Mouse (Mus musculus) urinary bladder, postnatal 25 days (tissue): ENCODE results near the gene Spem1.
A peak's percentile ranks its signal among the peaks of the same experiment; 100 is the strongest.

ENCODE experiments used
- DNase-seq: peaks from one replicate; pipeline ENCODE4 v3.0.0; 2022; ENCODE audit warnings: low spot score

Spem1 gene

DNA sequence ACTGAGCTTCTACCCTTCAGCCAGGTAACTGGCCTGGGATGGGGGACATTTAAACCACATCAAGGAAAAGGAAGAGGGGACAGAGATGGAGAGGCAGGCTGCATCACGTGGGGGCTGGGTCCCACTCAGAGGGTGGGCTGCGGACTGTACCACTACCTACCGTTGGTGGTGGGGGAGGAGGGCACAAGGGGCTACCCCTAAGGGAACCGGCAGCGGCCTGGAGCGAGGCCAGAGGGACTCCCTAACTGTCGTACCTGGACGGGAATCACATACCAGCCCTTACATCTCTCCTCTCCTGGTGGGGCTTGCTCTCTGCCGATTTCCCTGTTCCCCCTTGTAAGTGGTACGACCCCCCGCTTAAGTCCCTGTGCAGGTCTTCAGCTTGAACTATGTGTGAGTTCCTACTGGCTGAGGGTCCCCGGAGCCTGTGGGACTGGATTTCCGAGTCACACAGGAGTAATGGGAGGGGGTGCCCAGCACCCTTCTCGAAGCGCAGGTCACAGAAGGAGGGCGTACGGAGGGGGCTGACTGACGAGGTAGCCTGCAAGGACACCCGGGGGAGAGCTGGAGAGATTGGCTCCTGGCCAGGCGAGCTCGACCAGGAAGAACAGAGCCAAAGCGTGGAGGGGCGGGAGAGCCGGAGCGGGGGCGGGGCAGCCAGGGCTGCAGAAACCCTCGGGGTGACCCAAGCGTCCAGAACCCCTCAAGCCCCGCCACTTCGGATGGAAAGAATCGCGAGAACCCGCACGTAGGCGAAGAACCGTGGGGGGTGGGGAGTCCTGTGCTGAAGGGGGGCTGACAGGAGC is 21.4 kb downstream of the Spem1 start:
- DNase-seq: peak; percentile 54

DNA sequence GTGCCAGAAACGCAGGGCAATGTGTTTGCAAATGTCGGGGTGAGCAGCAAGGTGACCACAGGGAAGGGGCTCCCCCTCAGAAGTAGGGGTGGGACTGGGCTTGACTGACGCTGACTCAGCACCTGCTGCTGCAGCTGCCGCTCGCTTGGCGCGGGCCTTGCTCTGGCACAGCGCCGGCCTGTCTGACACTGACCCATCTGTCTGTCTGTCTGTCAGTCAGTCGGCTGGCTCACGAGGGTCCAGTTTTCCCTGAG is 21.9 kb downstream of the Spem1 start:
- DNase-seq: no peak

DNA sequence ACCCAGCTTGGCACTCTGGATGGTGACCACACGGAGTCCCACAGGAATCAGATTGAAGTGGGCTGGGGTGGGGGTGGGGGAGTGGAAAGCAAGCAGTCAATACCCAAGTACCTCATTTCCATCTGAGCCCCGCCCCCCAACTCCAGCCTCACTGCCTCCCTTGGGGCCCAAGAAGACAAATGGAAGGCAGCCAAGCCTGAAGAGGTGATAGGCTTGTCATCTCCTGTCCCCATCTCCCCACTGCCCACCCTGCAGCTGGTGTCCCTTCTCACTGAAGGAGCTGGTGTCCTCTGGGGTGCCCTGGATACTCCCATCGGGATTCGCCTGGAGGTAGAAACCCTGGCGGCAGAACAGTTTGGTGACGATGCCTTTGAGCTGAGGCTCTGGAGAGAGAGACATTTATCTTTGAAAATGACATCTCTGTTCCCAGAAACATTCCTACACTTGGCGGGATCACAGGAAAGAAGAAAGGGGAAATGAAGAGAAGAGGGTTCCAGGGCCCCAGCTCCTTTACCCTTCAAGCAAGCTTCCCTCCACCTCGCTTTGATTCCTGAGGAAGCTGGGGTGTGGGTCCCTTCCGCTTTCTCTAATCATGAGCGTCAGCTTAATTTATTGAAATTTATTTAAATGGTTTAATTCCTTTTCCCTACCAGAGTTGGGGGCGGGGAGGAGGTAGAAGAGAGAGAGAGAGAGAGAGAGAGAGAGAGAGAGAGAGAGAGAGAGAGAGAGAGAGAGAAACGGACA is 22.4 kb downstream of the Spem1 start:
- no peak for DNase-seq

DNA sequence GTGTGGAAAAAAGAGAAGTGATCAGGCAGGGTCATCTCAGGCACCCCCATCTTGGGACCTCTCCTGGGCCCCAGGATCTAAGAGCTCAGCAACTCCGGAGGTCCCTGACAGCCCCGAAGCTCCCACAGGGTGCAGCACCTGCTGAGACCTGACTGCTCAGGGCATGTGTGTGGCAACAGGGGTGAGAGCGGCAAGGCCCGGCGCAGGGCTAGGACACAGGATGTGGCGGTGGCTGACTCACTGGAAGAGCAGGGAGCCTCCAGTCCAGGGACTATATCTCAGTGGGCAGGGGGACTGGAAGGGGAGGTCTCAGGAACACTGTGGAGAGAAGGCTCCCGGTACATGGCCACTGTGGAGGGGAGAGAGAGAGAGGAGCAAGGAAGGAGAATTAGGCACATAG is 24.1 kb downstream of the Spem1 start:
- no peak for DNase-seq

DNA sequence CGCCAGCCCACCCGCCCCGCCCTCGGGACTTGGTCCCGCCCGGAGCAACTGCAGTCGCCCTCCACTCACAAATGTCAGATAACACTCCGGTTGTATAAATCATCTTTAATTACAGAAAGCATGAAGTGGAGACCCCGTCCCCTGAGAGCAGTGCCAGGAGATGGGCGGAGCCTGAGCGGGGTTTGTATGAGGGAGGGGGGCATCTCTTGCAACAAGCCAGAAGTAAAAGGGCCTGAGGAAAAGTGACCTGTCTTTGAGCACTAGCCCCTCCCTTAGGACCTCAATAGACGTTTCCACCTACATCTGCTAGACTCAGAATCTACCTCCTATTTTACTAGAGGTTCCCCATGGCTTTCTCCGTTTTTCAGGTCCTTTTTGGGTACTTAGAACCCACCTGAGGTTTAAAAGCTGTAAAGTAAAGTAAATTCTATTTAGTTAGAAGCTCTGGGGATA is 26.0 kb downstream of the Spem1 start:
- no peak for DNase-seq

DNA sequence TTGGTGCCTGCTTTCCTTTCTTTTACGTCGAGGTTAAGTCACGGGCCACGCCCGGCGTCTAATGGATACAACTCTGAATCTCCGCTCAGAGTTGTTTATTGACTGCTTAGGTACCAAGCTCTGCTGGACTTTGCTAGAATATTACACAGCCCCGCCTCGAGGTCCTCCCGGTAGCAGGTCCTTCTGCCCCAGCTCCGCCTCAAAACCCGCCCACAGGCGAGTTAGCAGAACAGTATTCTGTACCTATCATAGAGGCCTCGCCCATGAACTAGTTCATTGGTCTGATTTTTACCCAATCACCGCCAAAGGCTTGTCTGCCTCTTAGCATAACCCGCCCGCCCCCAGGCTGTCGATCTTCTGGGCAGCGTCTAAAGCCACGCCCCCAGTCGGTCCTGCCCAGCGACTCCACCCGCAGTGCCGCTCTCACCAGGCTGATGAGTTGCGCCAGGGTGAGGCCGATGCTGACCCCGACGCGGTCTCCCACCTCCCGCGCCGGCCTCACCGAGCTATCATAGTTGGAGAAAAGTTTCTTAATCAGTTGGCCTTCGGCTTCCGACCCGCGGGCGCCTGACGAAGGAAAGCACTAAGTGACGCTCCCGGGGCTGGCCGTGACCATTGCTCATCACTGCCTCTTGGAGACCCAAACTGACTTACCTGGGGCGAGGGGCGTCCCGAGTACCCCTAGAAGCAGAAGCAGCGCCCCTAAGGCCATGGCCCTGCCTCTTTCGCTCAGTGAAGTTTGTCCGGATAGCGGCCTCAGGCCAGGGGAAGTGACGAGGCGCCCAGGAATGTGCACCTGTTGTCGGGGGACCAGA is 26.6 kb downstream of the Spem1 start, which contains the start of gene Chrnb1:
Gene Chrnb1 (minus strand): TSS at position 776 of the 815 bp plus-strand sequence.
- peak; percentile 84 for DNase-seq

DNA sequence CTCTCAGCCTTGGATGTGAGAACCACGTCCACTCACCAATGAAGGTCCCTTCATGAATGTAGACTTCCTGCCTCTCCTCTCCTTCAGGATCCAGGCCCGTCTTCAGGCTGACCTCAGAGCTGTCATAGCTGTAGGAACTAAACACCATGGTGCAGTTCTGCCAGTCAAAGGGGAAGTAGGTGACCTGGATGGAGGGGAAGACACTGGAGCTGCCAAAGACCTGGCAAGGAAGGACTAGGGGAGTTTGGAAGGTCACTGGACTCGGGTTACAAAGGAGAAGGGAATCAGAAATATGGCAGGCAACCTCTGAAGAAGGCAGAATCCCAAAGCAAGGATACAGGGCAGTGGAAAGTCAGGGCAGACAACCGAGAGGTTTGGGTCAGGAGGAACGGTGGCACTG is 28.6 kb downstream of the Spem1 start:
- no peak for DNase-seq

DNA sequence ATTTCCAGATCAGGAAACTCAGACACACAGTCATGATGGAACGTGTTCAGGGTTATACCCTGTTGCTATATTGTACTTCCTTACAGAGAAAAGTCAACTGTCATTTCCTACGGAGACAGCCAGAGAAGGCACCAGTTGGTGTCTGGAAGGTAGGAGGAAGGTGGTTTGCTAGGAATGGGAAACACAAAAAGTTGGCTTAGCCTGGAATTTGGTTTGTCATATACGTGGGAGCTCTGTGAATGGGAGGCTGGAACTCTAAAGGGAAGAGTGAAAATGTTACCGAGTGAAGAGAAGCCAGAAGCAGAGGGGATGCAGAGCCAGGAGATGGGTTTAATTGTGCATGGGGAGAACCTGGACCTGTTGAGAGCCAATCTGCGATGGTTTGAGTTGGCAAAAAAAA is 30.6 kb downstream of the Spem1 start:
- no peak for DNase-seq

DNA sequence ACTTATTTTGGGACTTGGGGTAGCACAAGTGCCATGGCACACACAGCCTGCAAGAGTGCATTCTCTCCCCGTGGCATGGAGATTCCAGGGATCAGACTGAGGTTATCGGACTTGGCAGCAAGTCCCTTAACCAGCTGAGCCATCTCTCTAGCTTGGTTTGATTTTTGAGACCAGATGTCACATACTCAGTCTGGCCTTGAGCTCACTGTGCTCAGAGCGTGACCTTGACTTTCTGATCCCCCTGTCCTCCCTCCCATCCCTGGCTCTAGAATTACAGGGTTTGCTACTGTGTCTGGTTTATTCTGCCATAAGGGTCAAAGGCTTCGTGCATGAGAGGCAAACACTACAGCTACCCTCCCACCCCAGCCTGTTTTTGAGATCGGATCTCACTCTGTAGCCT is 32.5 kb downstream of the Spem1 start:
- DNase-seq: no peak

DNA sequence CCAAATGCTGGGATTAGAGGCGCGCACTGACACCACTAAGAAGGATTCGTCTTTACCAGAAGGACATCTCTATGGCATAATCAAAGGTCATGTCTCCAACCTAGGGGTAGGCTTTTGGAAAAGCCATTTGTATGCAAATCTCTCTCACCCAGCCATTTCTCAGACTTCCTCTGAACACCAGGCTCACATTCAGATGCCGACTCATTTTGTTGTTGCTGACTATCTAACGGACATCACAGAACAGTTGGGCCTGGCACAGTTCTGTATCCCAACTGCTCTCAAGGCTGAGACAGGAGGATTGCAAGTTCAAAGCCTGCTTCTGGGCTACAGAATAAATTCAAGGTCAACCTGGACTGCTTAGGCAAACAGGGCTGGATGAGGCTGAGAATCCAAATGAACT is 34.7 kb downstream of the Spem1 start:
- DNase-seq: no peak

DNA sequence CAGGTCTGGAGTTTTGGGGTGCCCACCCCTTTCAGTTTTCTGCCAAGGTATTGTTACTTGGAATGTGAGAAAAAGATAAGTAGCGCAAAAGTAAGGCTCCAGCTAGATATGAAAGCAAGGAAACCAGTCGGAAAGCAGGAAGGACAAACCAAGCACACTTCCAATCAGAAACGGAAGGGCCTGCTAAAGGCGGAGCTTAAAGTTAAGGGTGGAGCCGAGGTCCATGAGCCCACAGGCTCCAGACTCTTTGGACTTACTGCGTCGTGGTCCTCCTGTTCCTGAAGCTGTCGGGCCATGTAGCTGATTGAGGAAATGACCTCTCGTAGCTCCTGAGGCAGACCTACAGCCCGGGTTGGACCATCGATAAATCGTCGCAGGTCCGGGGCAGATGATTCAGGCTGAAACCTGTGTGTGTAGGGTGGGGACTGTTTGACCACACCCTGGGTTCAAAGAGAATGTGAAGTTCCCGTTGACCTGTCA is 37.1 kb downstream of the Spem1 start:
- peak; percentile 34 for DNase-seq

DNA sequence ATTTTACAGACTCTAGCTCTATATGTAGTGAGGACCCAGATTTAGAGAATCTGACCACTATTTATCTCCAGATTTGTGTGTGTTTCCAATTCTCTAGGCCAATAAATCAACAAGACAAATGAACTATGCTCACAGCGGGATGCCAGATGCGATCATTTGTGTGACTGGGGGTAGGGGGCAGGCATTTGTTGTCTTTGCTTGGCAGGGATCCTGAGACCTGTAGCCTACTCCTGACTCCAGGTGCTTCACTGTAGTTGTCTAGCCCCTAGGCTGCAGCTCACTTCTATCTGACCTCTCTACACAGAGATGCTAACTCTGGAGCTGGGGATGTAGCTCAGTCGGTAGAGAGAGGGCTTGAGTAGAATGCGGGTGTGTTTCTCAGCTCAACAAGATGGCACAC is 40.2 kb downstream of the Spem1 start:
- no peak for DNase-seq

DNA sequence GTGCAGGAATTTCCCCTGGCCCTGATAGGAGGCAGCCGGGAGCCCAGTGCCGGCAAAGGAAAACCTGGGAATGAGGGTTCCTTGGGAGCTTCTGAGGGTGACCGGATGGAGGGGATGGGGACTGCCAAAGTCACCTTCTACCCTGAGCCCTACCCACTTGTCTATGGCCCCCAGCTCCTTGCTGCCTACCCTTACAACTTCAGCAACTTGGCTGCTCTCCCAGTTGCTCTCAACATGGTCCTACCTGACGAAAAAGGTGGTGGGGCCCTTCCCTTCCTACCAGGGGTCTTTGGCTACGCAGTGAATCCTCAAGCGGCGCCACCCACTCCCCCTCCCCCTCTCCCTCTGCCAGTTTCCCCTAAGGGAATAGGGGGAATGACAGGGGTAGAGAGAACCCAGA is 43.0 kb downstream of the Spem1 start:
- no peak for DNase-seq

DNA sequence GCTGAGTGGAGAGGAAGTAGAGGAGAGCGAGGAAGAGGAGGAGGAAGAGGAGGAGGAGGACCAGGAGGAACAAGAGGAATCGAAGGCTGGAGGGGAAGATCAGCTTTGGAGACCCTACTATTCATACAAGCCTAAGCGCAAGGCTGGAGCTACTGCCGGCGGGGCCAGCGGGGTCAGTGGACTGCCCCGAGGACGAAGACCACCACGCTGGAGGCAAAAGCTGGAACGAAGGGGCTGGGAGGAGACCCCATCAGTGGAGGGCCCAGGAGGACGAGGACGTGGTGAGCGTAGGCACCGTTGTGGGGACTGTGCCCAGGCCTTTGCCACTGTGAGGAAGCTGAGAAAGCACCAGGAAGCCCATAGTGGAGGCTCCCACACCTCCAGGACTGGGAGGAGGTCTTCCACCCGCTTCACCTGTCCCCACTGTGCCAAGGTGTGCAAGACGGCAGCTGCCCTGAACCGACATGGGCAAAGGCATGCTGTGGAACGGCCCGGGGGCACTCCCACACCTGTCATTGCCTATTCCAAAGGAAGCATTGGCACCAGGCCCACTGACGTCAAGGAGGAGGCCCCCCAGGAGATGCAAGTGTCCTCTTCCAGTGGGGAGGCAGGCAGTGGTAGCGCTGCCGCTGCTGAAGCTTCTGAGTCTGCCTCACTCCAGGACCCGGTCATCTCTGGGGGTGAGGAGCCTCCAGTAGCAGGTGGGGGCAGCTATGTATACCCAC is 43.6 kb downstream of the Spem1 start:
- no peak for DNase-seq

DNA sequence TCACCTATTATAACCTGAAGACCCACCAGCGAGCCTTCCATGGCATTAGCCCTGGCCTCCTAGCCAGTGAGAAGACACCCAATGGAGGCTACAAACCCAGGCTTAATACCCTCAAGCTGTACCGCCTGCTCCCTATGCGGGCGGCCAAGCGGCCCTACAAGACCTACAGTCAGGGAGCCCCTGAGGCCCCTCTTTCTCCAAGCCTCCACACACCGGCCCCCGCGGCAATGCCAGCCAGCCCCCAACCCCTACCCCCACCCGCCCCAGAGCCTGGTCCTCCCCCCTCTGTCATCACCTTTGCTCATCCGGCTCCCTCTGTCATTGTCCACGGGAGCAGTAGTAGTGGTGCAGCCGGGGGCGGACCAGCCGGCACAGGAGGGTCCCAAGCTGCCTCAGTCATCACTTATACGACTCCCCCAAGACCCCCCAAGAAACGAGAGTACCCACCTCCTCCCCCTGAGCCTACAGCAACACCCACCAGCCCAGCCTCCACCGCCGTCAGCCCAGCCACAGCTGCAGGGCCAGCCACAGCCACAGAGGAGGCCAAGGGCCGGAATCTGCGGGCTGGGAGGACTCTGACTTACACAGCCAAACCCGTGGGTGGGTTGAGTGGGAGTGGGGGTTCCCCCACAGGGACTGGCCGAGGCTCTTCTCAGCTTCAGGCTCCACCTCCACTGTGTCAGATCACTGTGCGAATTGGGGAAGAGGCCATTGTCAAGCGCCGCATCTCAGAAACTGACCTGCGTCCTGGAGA is 44.3 kb downstream of the Spem1 start:
- no peak for DNase-seq

DNA sequence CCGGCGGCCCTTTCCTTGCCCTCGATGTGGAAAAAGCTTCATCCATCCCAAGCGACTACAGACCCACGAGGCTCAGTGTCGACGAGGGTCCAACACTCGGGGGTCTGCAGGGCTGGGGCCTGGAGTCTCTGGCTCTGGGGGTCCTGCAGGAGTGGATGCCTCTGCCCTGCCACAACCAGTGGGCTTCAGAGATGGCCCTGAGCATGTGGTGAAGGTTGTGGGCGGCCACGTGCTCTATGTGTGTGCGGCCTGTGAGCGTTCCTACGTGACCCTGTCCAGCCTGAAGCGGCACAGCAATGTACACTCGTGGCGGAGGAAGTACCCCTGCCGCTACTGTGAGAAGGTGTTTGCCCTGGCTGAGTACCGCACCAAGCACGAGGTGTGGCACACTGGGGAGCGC is 45.5 kb downstream of the Spem1 start:
- DNase-seq: no peak

DNA sequence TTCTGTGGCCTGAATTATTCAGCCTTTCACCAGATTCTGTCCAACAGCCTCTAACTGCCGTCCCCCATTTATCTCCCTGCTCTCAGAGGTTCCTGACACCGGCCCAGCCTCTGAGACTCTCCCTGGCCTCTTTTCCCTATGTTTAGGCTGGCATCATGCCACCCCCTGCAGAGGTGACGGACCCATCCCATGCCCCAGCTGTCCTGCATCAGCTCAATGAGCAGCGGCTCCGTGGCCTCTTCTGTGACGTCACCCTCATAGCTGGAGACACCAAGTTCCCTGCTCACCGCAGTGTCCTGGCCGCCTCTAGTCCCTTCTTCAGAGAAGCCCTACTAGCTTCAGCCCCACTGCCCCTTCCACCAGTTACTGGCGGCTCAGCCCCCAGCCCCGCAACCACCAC is 46.3 kb downstream of the Spem1 start:
- DNase-seq: no peak

DNA sequence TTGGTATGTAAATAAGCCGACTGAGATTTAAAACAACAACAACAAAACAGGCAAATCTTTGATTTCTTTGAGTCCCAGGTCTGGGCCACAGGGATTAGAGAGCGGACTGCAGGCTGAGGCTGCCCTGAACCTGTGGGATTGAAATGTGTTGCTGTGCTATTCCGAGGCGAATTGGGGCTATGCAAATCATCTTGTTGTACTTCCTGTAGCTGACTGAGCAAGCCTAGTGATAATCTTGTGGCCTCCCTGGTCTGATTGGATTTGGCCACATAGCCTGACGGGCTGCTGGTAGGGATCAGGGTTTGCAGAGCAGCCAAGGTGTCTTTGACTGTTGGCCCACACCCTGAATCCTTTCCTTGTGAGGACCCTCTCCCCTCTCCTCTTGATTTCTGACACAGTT is 47.0 kb downstream of the Spem1 start:
- DNase-seq: no peak
